Mouse (Mus musculus): ENCODE results near the gene Bloc1s3. TPM values are rescaled to one million over a fixed set of nuclear protein-coding genes. Genes with fewer than 3 reads are reported as not detected.

Bloc1s3 gene
- polyA plus RNA-seq, 1 experiment: not detected

DNA sequence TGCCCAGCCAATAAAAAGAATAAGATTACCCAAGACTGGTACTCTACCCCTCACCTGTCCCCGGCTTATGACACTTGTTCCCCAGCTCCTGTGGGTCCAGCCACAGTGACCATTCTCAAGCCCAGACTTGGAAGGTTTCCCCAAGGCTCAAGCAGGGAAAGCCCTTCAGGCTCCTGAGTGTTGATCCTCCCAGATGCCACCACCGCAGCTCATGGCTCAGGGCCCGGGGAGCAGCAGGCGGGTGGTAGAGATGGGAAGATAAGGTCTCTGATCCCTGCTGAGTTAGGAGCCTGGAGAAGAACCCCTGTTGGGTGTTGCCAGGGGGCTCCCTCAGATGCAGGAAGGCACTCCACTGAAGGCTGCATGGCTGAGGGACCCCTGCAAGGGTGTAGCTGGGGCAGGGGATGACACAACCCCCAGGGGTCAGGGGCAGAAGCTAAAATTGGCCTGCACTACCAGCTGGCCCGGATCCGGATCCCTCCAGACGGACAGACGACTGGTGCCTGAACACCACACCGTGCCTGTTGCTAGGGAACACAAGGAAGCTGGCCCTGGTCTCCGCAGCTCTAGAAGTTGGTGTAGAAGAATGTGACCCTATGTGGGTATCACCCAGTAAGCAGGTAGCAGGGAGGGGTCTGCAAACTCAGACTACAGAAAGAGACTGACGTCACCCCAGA, 52.2 kb downstream of the Bloc1s3 start:
- 56% methylated on average over 11 of the region's 11 CpGs for WGBS
- Histone ChIP-seq H3K27ac (ENCODE audit: insufficient read depth, low read depth, low read length) (no peak overlapping the region), H3K4me1 (ENCODE audit: control insufficient read depth, insufficient read depth, low read length) (peaks cover 21% of the 10 kb centered on the region), H3K4me3 (ENCODE audit: insufficient read depth, low read depth, low read length) (no peak overlapping the region)
- no peak for TF ChIP-seq POLR2A (IDR thresholded peaks at IDR 0.05; ENCODE audit: insufficient read depth, low read depth, low read length)
- TF ChIP-seq CTCF (IDR thresholded peaks at IDR 0.05; ENCODE audit: insufficient read depth, low read depth, low read length): no peak

DNA sequence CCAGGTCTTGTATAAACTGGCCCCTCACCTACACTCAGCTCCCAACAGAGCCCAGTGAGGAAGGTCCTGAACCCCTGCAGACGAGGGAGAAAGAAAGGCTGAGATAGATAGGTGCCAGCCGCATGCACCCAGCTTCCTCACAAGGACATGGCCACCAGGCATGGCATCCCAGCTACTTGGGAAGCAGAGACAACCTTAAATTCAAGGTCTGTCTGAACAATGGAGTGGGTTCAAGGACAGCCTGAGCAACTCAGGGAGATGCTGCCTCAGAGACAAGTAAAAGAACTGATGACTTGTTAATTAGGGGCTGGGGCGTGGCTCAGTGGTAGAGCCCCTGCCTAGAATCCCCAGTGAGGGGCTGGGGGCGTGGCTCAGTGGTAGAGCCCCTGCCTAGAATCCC, 53.0 kb downstream of the Bloc1s3 start:
- Histone ChIP-seq H3K27ac (ENCODE audit: insufficient read depth, low read depth, low read length) (no peak overlapping the region), H3K4me3 (ENCODE audit: insufficient read depth, low read depth, low read length) (no peak overlapping the region), H3K4me1 (ENCODE audit: control insufficient read depth, insufficient read depth, low read length) (peaks cover 21% of the 10 kb centered on the region)
- TF ChIP-seq POLR2A (IDR thresholded peaks at IDR 0.05; ENCODE audit: insufficient read depth, low read depth, low read length): no peak
- TF ChIP-seq CTCF (IDR thresholded peaks at IDR 0.05; ENCODE audit: insufficient read depth, low read depth, low read length): no peak
- WGBS: 90% methylated on average over 4 of the region's 4 CpGs

Other genes starting within 250 kb of the Bloc1s3 start
- gene Vasp, start 236.6 kb downstream of the Bloc1s3 start, polyA plus RNA-seq (2012; ENCODE audit: insufficient read depth, insufficient read length, low replicate concordance, missing spikeins): not detected in 2 replicates
- gene Ppm1n, start 228.3 kb downstream of the Bloc1s3 start, polyA plus RNA-seq (2012; ENCODE audit: insufficient read depth, insufficient read length, low replicate concordance, missing spikeins): not detected in 2 replicates
- gene Rtn2, start 225.7 kb downstream of the Bloc1s3 start, polyA plus RNA-seq (2012; ENCODE audit: insufficient read depth, insufficient read length, low replicate concordance, missing spikeins): not detected in 2 replicates
- gene Fosb, start 198.3 kb downstream of the Bloc1s3 start, polyA plus RNA-seq (2012; ENCODE audit: insufficient read depth, insufficient read length, low replicate concordance, missing spikeins): not detected in 2 replicates
- gene Ercc1, start 163.6 kb downstream of the Bloc1s3 start, polyA plus RNA-seq (2012; ENCODE audit: insufficient read depth, insufficient read length, low replicate concordance, missing spikeins): not detected in 2 replicates
- gene Cd3eap, start 148.9 kb downstream of the Bloc1s3 start, polyA plus RNA-seq (2012; ENCODE audit: insufficient read depth, insufficient read length, low replicate concordance, missing spikeins): not detected in 2 replicates
- gene Ppp1r13l, start 148.6 kb downstream of the Bloc1s3 start, polyA plus RNA-seq (2012; ENCODE audit: insufficient read depth, insufficient read length, low replicate concordance, missing spikeins): not detected in 2 replicates
- not detected in 2 replicates for gene Ercc2, start 126.4 kb downstream of the Bloc1s3 start, polyA plus RNA-seq (2012; ENCODE audit: insufficient read depth, insufficient read length, low replicate concordance, missing spikeins)
- gene Klc3, start 104.3 kb downstream of the Bloc1s3 start, polyA plus RNA-seq (2012; ENCODE audit: insufficient read depth, insufficient read length, low replicate concordance, missing spikeins): not detected in 2 replicates
- gene Ckm, start 103.6 kb downstream of the Bloc1s3 start, polyA plus RNA-seq (2012; ENCODE audit: insufficient read depth, insufficient read length, low replicate concordance, missing spikeins): not detected in 2 replicates
- not detected in 2 replicates for gene Mark4, start 49.5 kb downstream of the Bloc1s3 start, polyA plus RNA-seq (2012; ENCODE audit: insufficient read depth, insufficient read length, low replicate concordance, missing spikeins)
- gene Exoc3l2, start 45.0 kb downstream of the Bloc1s3 start, polyA plus RNA-seq (2012; ENCODE audit: insufficient read depth, insufficient read length, low replicate concordance, missing spikeins): not detected in 2 replicates
- gene Trappc6a, start within 50 bp of the Bloc1s3 start, polyA plus RNA-seq (2012; ENCODE audit: insufficient read depth, insufficient read length, low replicate concordance, missing spikeins): not detected in 2 replicates
- gene Nkpd1, start 9.5 kb upstream of the Bloc1s3 start, polyA plus RNA-seq (2012; ENCODE audit: insufficient read depth, insufficient read length, low replicate concordance, missing spikeins): not detected in 2 replicates
- gene Ppp1r37, start 54.7 kb upstream of the Bloc1s3 start, polyA plus RNA-seq (2012; ENCODE audit: insufficient read depth, insufficient read length, low replicate concordance, missing spikeins): not detected in 2 replicates
- gene Zfp296, start 68.9 kb upstream of the Bloc1s3 start, polyA plus RNA-seq (2012; ENCODE audit: insufficient read depth, insufficient read length, low replicate concordance, missing spikeins): not detected in 2 replicates
- gene Gemin7, start 69.2 kb upstream of the Bloc1s3 start, polyA plus RNA-seq (2012; ENCODE audit: insufficient read depth, insufficient read length, low replicate concordance, missing spikeins): not detected in 2 replicates
- gene Clasrp, start 96.1 kb upstream of the Bloc1s3 start, polyA plus RNA-seq (2012; ENCODE audit: insufficient read depth, insufficient read length, low replicate concordance, missing spikeins): not detected in 2 replicates
- not detected in 2 replicates for gene Relb, start 121.1 kb upstream of the Bloc1s3 start, polyA plus RNA-seq (2012; ENCODE audit: insufficient read depth, insufficient read length, low replicate concordance, missing spikeins)
- gene Clptm1, start 156.7 kb upstream of the Bloc1s3 start, polyA plus RNA-seq (2012; ENCODE audit: insufficient read depth, insufficient read length, low replicate concordance, missing spikeins): not detected in 2 replicates
- not detected in 2 replicates for gene Apoc2, start 169.6 kb upstream of the Bloc1s3 start, polyA plus RNA-seq (2012; ENCODE audit: insufficient read depth, insufficient read length, low replicate concordance, missing spikeins)
- gene Gm44805, start 173.1 kb upstream of the Bloc1s3 start, polyA plus RNA-seq (2012; ENCODE audit: insufficient read depth, insufficient read length, low replicate concordance, missing spikeins): not detected in 2 replicates
- not detected in 2 replicates for gene Apoc4, start 173.1 kb upstream of the Bloc1s3 start, polyA plus RNA-seq (2012; ENCODE audit: insufficient read depth, insufficient read length, low replicate concordance, missing spikeins)
- gene Apoc1, start 184.3 kb upstream of the Bloc1s3 start, polyA plus RNA-seq (2012; ENCODE audit: insufficient read depth, insufficient read length, low replicate concordance, missing spikeins): not detected in 2 replicates
- 1,139 and 1,603 TPM in 2 replicates for gene Apoe, start 190.8 kb upstream of the Bloc1s3 start, polyA plus RNA-seq (2012; ENCODE audit: insufficient read depth, insufficient read length, low replicate concordance, missing spikeins)
- not detected in 2 replicates for gene Tomm40, start 207.1 kb upstream of the Bloc1s3 start, polyA plus RNA-seq (2012; ENCODE audit: insufficient read depth, insufficient read length, low replicate concordance, missing spikeins)
- not detected in 2 replicates for gene Nectin2, start 242.1 kb upstream of the Bloc1s3 start, polyA plus RNA-seq (2012; ENCODE audit: insufficient read depth, insufficient read length, low replicate concordance, missing spikeins)